25 mouse cellular contexts compared by ENCODE assay signal in genomic region chr9:58294527-58294926, GRCm38 (mm10). TPM values are rescaled to one million over a fixed set of nuclear protein-coding genes. Genes with fewer than 3 reads are reported as not detected.
DNase-seq lines count a peak whose midpoint lies in the region; ATAC-seq and TF ChIP-seq lines count a peak whose summit lies in the region.
"Had no signal": no experiment of that assay in that cellular context is flagged by ENCODE, and none has a peak within 500 bp of the region (broad histone marks: within the 10 kb centered on the region; RNA-seq: fewer than 3 reads in every experiment).

No protein-coding gene starts in this region.

- peak; percentile 19 for DNase-seq in gastrocnemius, adult 2 months
- DNase-seq in gastrocnemius, adult 18-20 months (ENCODE audit: low spot score) = no peak
- no peak for DNase-seq in hindbrain, embryonic 10.5 days (ENCODE audit: low spot score)
- no peak for DNase-seq in embryonic facial prominence, embryonic 10.5 days (ENCODE audit: low spot score)
- DNase-seq in embryo, embryonic 10.5 days (ENCODE audit: low spot score) = no peak
- DNase-seq: adrenal gland, adult 8-10 months; adrenal gland, postnatal 14 days; adrenal gland, postnatal 36 days; B cell, adult 2 months; cerebellum, adult 11-12 months; cerebellum, adult 2 months; cerebellum, adult 9-10 months; cerebellum, postnatal 10 days; cerebellum, postnatal 25 days; embryo, embryonic 11 days; forebrain, postnatal 0 days had no signal

- no peak for TF ChIP-seq CTCF in gastrocnemius, adult 2 months (IDR thresholded peaks at IDR 0.05)

- no peaks in the 10 kb centered on the region for H3K27me3 ChIP-seq in hindbrain, embryonic 10.5 days (ENCODE audit: insufficient read depth, poor library complexity, severe bottlenecking)
- H3K27me3 ChIP-seq in hindbrain, embryonic 12.5 days = no peaks in the 10 kb centered on the region
- H3K27me3 ChIP-seq in embryonic facial prominence, embryonic 10.5 days (replicated peaks; ENCODE audit: low read depth, poor library complexity, severe bottlenecking) = no peaks in the 10 kb centered on the region
- H3K27me3 ChIP-seq: embryonic facial prominence, embryonic 12.5 days; forebrain, embryonic 13.5 days; forebrain, embryonic 15.5 days; Patski had no signal

- 42% methylated on average over 7 of the region's 7 CpGs for WGBS in hindbrain, embryonic 10.5 days
- WGBS in hindbrain, embryonic 12.5 days = 45% methylated on average over 7 of the region's 7 CpGs
- 38% methylated on average over 7 of the region's 7 CpGs for WGBS in embryonic facial prominence, embryonic 10.5 days

- H3K4me2 ChIP-seq in hindbrain, embryonic 12.5 days (replicated peaks) = no peak overlapping the region
- H3K4me2 ChIP-seq: embryonic facial prominence, embryonic 12.5 days; forebrain, embryonic 13.5 days; forebrain, embryonic 15.5 days had no signal

- no peaks in the 10 kb centered on the region for H3K9me3 ChIP-seq in hindbrain, embryonic 10.5 days
- no peaks in the 10 kb centered on the region for H3K9me3 ChIP-seq in hindbrain, embryonic 12.5 days (replicated peaks)
- no peaks in the 10 kb centered on the region for H3K9me3 ChIP-seq in embryonic facial prominence, embryonic 10.5 days
- H3K9me3 ChIP-seq: embryonic facial prominence, embryonic 12.5 days; forebrain, embryonic 13.5 days; forebrain, embryonic 15.5 days; G1E had no signal

- peak overlapping the region; percentile 85; the same call in 1 of the 2 replicates for H3K27ac ChIP-seq in gastrocnemius, adult 2 months
- H3K27ac ChIP-seq in hindbrain, embryonic 10.5 days = peak overlapping the region; percentile 53; the same call in 1 of the 2 replicates
- H3K27ac ChIP-seq in hindbrain, embryonic 12.5 days = no peak overlapping the region
- H3K27ac ChIP-seq in embryonic facial prominence, embryonic 10.5 days (replicated peaks) = 0 out of 2 replicates have a peak overlapping the region, but pooled peaks have one; percentile 3
- H3K27ac ChIP-seq: embryonic facial prominence, embryonic 12.5 days; forebrain, embryonic 13.5 days; forebrain, embryonic 15.5 days had no signal

- no peaks in the 10 kb centered on the region for H3K36me3 ChIP-seq in hindbrain, embryonic 10.5 days
- H3K36me3 ChIP-seq in hindbrain, embryonic 12.5 days = no peaks in the 10 kb centered on the region
- no peaks in the 10 kb centered on the region; the same call in 1 of the 2 replicates for H3K36me3 ChIP-seq in embryonic facial prominence, embryonic 10.5 days (replicated peaks)
- H3K36me3 ChIP-seq: forebrain, embryonic 15.5 days; G1E had no signal

- H3K4me3 ChIP-seq in gastrocnemius, adult 2 months = no peak overlapping the region
- H3K4me3 ChIP-seq in hindbrain, embryonic 10.5 days = no peak overlapping the region
- H3K4me3 ChIP-seq in hindbrain, embryonic 12.5 days = no peak overlapping the region
- no peak overlapping the region for H3K4me3 ChIP-seq in embryonic facial prominence, embryonic 10.5 days
- H3K4me3 ChIP-seq: embryonic facial prominence, embryonic 12.5 days; forebrain, embryonic 13.5 days; forebrain, embryonic 15.5 days had no signal

- peaks cover 44% of the 10 kb centered on the region for H3K4me1 ChIP-seq in hindbrain, embryonic 10.5 days (replicated peaks)
- H3K4me1 ChIP-seq in hindbrain, embryonic 12.5 days = peaks cover 12% of the 10 kb centered on the region
- peaks cover 38% of the 10 kb centered on the region for H3K4me1 ChIP-seq in embryonic facial prominence, embryonic 10.5 days

- no peak overlapping the region for H3K9ac ChIP-seq in hindbrain, embryonic 12.5 days
- H3K9ac ChIP-seq: embryonic facial prominence, embryonic 12.5 days; forebrain, embryonic 13.5 days; forebrain, embryonic 15.5 days; forebrain, postnatal 0 days had no signal

- ATAC-seq in hindbrain, embryonic 12.5 days (ENCODE audit: low FRiP score) = no peak
- ATAC-seq: activated CD4-positive, CD25-positive, alpha-beta regulatory T cell, adult 4 months; CD4-positive, CD25-positive, alpha-beta regulatory T cell, adult 4 months; forebrain, embryonic 13.5 days; forebrain, embryonic 15.5 days; forebrain, postnatal 0 days; Patski had no signal

- intact Hi-C loops in gastrocnemius, adult 2 months (cut with DNase I) = no loop called here

RNA-seq across cellular contexts. Expression of gene Loxl1, which starts 18.5 kb away (rescaled TPM):
- 10 to 100 TPM; 10.6 to 17.9 TPM for total RNA-seq in gastrocnemius, adult 2 months (2021)
- total RNA-seq in gastrocnemius, adult 18-20 months (2021) = 10 to 100 TPM; 12.3 to 14.1 TPM
- polyA plus RNA-seq in hindbrain, embryonic 10.5 days (2016; fragmentation: Nextera tagmentation; extraction: Ambion mirVana) = 9.9 and 14.5 TPM in 2 replicates
- polyA plus RNA-seq in hindbrain, embryonic 12.5 days (2016; fragmentation: Nextera tagmentation; extraction: Ambion mirVana) = 19.2 and 23.8 TPM in 2 replicates
- 7.0 and 11.9 TPM in 2 replicates for polyA plus RNA-seq in embryonic facial prominence, embryonic 10.5 days (2016; fragmentation: Nextera tagmentation; extraction: Ambion mirVana)
- total RNA-seq: CH12.LX, G1E had no signal
- polyA plus RNA-seq: activated CD4-positive, CD25-positive, alpha-beta regulatory T cell, adult 4 months; CD4-positive, CD25-positive, alpha-beta regulatory T cell, adult 4 months; G1E had no signal

RNA-seq across cellular contexts. Expression of gene Stoml1, which starts 41.6 kb away (rescaled TPM):
- total RNA-seq in gastrocnemius, adult 2 months (2021) = 1 to 10 TPM; 6.8 to 7.3 TPM
- 1 to 10 TPM; 6.8 to 7.3 TPM for total RNA-seq in gastrocnemius, adult 18-20 months (2021)
- polyA plus RNA-seq in hindbrain, embryonic 10.5 days (2016; fragmentation: Nextera tagmentation; extraction: Ambion mirVana) = 27.7 and 39.8 TPM in 2 replicates
- 63.0 and 67.8 TPM in 2 replicates for polyA plus RNA-seq in hindbrain, embryonic 12.5 days (2016; fragmentation: Nextera tagmentation; extraction: Ambion mirVana)
- polyA plus RNA-seq in embryonic facial prominence, embryonic 10.5 days (2016; fragmentation: Nextera tagmentation; extraction: Ambion mirVana) = 28.4 and 30.2 TPM in 2 replicates

RNA-seq across cellular contexts. Expression of gene Pml, which starts 44.9 kb away (rescaled TPM):
- total RNA-seq in gastrocnemius, adult 2 months (2021) = 1 to 10 TPM; 4.1 to 4.5 TPM
- total RNA-seq in gastrocnemius, adult 18-20 months (2021) = 1 to 10 TPM; 3.2 to 4.7 TPM
- polyA plus RNA-seq in hindbrain, embryonic 10.5 days (2016; fragmentation: Nextera tagmentation; extraction: Ambion mirVana) = 9.5 and 13.5 TPM in 2 replicates
- polyA plus RNA-seq in hindbrain, embryonic 12.5 days (2016; fragmentation: Nextera tagmentation; extraction: Ambion mirVana) = 9.8 and 10.1 TPM in 2 replicates
- polyA plus RNA-seq in embryonic facial prominence, embryonic 10.5 days (2016; fragmentation: Nextera tagmentation; extraction: Ambion mirVana) = 17.2 and 17.6 TPM in 2 replicates
